Mouse (Mus musculus): ENCODE results near the gene Tbc1d22a. TPM values are rescaled to one million over a fixed set of nuclear protein-coding genes. Genes with fewer than 3 reads are reported as not detected.
"Not testable (repeated sequence)": the region's sequence is repeated elsewhere in the genome, so short reads cannot be mapped to it uniquely, and the experiment has no call there.

The Tbc1d22a gene
- polyA plus RNA-seq, 1 experiment: 54.8 TPM

DNA sequence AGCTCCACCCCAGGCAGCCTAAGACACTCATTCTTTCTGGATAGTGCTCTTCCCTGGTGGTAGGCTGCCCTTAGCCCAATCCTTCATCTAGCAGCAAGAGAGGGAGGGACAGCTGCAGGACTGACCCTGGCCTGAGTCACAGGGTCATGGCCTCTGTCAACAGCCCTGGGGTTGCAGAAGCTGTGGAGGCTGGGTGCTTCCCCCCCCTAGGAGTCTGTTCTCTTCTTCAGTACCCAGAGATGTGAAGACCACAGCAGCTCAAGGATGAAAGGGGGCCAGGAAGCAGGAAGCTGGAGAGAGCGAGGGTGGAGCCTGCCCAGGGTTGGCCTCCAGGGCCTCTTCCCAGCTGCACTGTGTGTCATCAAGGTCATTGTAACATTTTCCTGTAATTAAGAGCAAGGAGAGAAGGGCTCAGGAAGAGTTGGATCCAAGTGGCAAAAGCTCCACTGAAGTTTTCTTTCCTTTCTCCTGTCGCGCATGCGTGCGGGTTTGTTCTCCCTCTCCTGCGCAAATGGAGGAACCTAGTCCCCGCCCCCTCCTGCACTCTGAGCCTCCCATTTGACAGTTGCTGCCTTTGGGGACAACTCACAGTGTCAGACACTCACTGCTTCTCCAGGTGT, 10.2 kb upstream of the Tbc1d22a start:
- Histone ChIP-seq H3K4me3 (ENCODE audit: low read depth, low read length) (0 out of 2 replicates have a peak overlapping the region, but pooled peaks have one; percentile 12), H3K27ac (ENCODE audit: insufficient read depth, low read depth, low read length) (peak overlapping the region; percentile 35; the same call in 1 of the 2 replicates), H3K27me3 (ENCODE audit: control insufficient read depth, insufficient read depth, low read length) (no peaks in the 10 kb centered on the region), H3K36me3 (ENCODE audit: control insufficient read depth, insufficient read depth, low read length) (no peaks in the 10 kb centered on the region), H3K4me1 (ENCODE audit: control insufficient read depth, insufficient read depth, insufficient read length, low read length) (peaks cover 21% of the 10 kb centered on the region)
- TF ChIP-seq CTCF (IDR thresholded peaks at IDR 0.05; ENCODE audit: extremely low read depth, insufficient read length, insufficient replicate concordance, low read depth, low read length): no peak
- TF ChIP-seq POLR2A (IDR thresholded peaks at IDR 0.05; ENCODE audit: low read depth, low read length): no peak
- 73% methylated on average over 7 of the region's 7 CpGs for WGBS

DNA sequence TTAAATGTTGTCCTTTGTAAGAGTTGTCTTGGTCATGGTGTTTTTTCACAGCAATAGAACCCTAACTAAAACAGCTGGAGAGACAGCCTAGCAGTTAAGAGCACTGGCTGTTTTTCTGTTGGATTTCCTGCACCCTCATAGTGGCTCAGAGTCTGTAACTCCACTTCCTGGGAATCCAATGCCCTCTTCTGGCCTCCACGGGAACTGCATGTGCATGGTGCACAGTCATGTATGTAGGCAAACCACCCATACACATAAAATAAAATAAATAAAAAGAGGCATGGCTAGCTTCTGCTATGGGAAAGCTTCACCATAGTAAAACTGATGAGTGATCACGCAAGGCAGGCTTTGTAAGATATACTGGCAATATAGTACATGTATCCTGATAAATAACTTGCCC, 9.0 kb upstream of the Tbc1d22a start:
- H3K36me3 ChIP-seq (ENCODE audit: control insufficient read depth, insufficient read depth, low read length): peaks cover under 1% of the 10 kb centered on the region; the same call in 1 of the 2 replicates
- TF ChIP-seq CTCF (IDR thresholded peaks at IDR 0.05; ENCODE audit: extremely low read depth, insufficient read length, insufficient replicate concordance, low read depth, low read length) (peak; percentile 63; the same call in 1 of the 2 replicates), POLR2A (IDR thresholded peaks at IDR 0.05; ENCODE audit: low read depth, low read length) (no peak)
- peaks cover 21% of the 10 kb centered on the region for H3K4me1 ChIP-seq (ENCODE audit: control insufficient read depth, insufficient read depth, insufficient read length, low read length)
- H3K27me3 ChIP-seq (ENCODE audit: control insufficient read depth, insufficient read depth, low read length): no peaks in the 10 kb centered on the region
- H3K4me3 ChIP-seq (ENCODE audit: low read depth, low read length): no peak overlapping the region
- 57% methylated on average over 2 of the region's 2 CpGs for WGBS
- no peak overlapping the region for H3K27ac ChIP-seq (ENCODE audit: insufficient read depth, low read depth, low read length)

DNA sequence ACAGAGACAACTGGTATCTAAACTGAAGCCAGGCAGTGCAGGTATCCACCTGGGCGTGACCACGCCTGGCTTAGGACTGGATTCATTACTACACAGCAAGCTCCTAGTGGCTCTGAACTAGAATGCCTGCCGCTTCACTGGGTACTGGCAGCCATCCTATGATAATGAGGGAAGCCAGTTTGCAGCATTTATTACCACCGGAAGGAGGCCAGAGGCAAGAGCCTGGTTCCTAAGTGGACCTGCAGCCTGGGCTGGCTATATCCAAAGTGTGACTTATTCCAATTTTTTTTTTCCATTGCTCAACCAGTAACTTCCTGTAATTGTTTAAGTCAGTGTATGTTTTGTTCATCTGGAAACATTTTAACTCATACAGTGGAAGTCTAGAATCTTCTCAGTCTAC, 7.9 kb upstream of the Tbc1d22a start:
- H3K27me3 ChIP-seq (ENCODE audit: control insufficient read depth, insufficient read depth, low read length): no peaks in the 10 kb centered on the region
- peak; percentile 13; the same call in 1 of the 2 replicates for TF ChIP-seq CTCF (IDR thresholded peaks at IDR 0.05; ENCODE audit: extremely low read depth, insufficient read length, insufficient replicate concordance, low read depth, low read length)
- no peak for TF ChIP-seq POLR2A (IDR thresholded peaks at IDR 0.05; ENCODE audit: low read depth, low read length)
- no peak overlapping the region for H3K4me3 ChIP-seq (ENCODE audit: low read depth, low read length)
- peaks cover 2% of the 10 kb centered on the region; the same call in 1 of the 2 replicates for H3K36me3 ChIP-seq (ENCODE audit: control insufficient read depth, insufficient read depth, low read length)
- peak overlapping the region; percentile 20; the same call in 1 of the 2 replicates for H3K27ac ChIP-seq (ENCODE audit: insufficient read depth, low read depth, low read length)
- 48% methylated on average over 4 of the region's 4 CpGs for WGBS
- H3K4me1 ChIP-seq (ENCODE audit: control insufficient read depth, insufficient read depth, insufficient read length, low read length): peaks cover 21% of the 10 kb centered on the region

- WGBS: 87% methylated on average over 5 of the region's 5 CpGs
- H3K4me3 ChIP-seq (ENCODE audit: low read depth, low read length); H3K36me3 ChIP-seq (ENCODE audit: control insufficient read depth, insufficient read depth, low read length); H3K4me1 ChIP-seq (ENCODE audit: control insufficient read depth, insufficient read depth, insufficient read length, low read length); H3K27me3 ChIP-seq (ENCODE audit: control insufficient read depth, insufficient read depth, low read length); H3K27ac ChIP-seq (ENCODE audit: insufficient read depth, low read depth, low read length): not testable (repeated sequence)
Observed at GRCm38 (mm10) chr15:86212193-86212592, 2.1 kb upstream of the Tbc1d22a start.

DNA sequence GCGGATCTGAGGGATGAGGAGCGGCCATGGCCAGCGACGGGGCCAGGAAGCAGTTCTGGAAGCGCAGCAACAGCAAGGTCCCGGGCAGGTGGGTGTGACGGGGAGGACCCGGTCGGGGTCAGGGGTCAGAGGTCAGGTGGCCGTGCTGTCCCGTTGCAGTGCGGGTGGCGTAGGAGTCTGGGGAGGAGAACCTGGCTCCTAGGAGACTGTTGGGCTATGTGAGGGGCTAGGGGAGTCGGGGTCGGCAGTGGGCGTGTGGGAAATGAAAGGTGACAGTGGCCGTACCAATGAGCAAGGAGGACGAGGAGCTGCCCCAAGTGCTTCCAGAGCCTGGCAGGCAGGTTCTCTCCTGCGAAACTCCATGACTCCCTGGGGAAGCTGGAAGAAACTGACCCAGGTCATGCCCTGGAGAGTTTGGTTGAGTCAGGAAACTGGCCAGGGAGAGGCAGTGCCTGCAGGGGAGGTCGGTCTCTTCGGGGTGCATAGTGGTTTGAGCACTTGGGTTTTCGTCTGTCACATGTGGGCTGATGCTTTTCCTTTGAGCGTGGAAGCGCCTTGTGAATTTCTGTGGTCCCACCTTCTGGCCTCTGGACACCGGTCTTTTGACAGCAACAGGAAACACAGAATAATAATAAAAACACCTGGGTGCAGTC, 416 bp downstream of the Tbc1d22a start:
- TF ChIP-seq CTCF (IDR thresholded peaks at IDR 0.05; ENCODE audit: extremely low read depth, insufficient read length, insufficient replicate concordance, low read depth, low read length): no peak
- no peak for TF ChIP-seq POLR2A (IDR thresholded peaks at IDR 0.05; ENCODE audit: low read depth, low read length)
- WGBS: 3% methylated on average over 25 of the region's 25 CpGs
- peak overlapping the region; percentile 90 for H3K27ac ChIP-seq (ENCODE audit: insufficient read depth, low read depth, low read length)

GRCm38 (mm10) chr15:86216641-86217040, 2.4 kb downstream of the Tbc1d22a start:
- 83% methylated on average over 9 of the region's 9 CpGs for WGBS

More for the DNA sequence above, 416 bp downstream of the Tbc1d22a start:
- no peaks in the 10 kb centered on the region for H3K27me3 ChIP-seq (ENCODE audit: control insufficient read depth, insufficient read depth, low read length)
- H3K4me1 ChIP-seq (ENCODE audit: control insufficient read depth, insufficient read depth, insufficient read length, low read length): peaks cover 4% of the 10 kb centered on the region; the same call in 1 of the 2 replicates
- peaks cover 3% of the 10 kb centered on the region for H3K36me3 ChIP-seq (ENCODE audit: control insufficient read depth, insufficient read depth, low read length)
- H3K4me3 ChIP-seq (ENCODE audit: low read depth, low read length): peak overlapping the region; percentile 94

DNA sequence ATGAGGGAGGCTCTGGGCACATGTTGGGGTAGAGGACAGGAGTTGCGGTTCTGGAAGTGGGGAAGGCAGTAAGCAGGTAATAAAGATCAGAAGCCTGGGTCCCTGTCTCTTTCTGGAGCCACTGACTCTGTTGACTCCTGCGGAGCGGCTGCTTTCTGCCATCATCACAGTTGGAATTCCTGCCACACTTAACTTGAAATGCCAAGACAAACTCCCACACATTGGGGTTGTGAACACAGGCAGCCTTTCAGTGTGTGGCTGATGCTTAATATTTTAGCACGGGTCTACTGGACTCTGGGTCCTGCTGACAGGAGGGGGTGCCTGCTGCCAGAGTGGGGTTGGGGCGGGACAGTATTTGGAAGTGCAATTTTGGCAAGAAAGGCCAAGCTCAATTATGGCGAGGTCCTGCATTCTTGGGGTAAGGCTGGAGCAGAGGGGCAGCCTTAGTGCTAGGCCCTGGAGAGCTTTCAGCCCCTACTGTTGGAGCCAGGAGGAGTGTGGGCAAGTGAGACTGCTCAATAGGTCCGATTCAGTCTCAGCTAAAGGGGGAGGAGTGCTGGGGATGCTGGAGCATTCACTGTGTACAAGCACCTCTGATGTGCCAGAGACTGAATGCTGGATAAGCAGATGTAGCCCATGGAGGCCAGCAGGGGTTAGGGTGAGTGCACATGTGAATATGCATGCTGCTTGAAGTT, 5.4 kb downstream of the Tbc1d22a start:
- Histone ChIP-seq H3K27ac (ENCODE audit: insufficient read depth, low read depth, low read length) (no peak overlapping the region), H3K4me1 (ENCODE audit: control insufficient read depth, insufficient read depth, insufficient read length, low read length) (no peaks in the 10 kb centered on the region), H3K4me3 (ENCODE audit: low read depth, low read length) (no peak overlapping the region), H3K36me3 (ENCODE audit: control insufficient read depth, insufficient read depth, low read length) (no peaks in the 10 kb centered on the region), H3K27me3 (ENCODE audit: control insufficient read depth, insufficient read depth, low read length) (no peaks in the 10 kb centered on the region)
- TF ChIP-seq CTCF (IDR thresholded peaks at IDR 0.05; ENCODE audit: extremely low read depth, insufficient read length, insufficient replicate concordance, low read depth, low read length) (no peak), POLR2A (IDR thresholded peaks at IDR 0.05; ENCODE audit: low read depth, low read length) (no peak)
- WGBS: 83% methylated on average over 7 of the region's 7 CpGs

More at GRCm38 (mm10) chr15:86216641-86217040, 2.4 kb downstream of the Tbc1d22a start:
- not testable (repeated sequence) for H3K4me1 ChIP-seq (ENCODE audit: control insufficient read depth, insufficient read depth, insufficient read length, low read length); H3K27me3 ChIP-seq (ENCODE audit: control insufficient read depth, insufficient read depth, low read length); H3K27ac ChIP-seq (ENCODE audit: insufficient read depth, low read depth, low read length); H3K36me3 ChIP-seq (ENCODE audit: control insufficient read depth, insufficient read depth, low read length); H3K4me3 ChIP-seq (ENCODE audit: low read depth, low read length)
